Mouse (Mus musculus): ENCODE results near the gene Cenpu.

- no peak for TF ChIP-seq POLR2A (IDR thresholded peaks at IDR 0.05; ENCODE audit: insufficient read depth, low read length)
- no peak for TF ChIP-seq EP300 (IDR thresholded peaks at IDR 0.05; ENCODE audit: insufficient read depth, low read depth, low read length)
Measured at GRCm38 (mm10) chr8:46626642-46627041, 74.8 kb downstream of the Cenpu start.
